ENCODE assay signal across 8 mouse cellular contexts in the genomic region with DNA sequence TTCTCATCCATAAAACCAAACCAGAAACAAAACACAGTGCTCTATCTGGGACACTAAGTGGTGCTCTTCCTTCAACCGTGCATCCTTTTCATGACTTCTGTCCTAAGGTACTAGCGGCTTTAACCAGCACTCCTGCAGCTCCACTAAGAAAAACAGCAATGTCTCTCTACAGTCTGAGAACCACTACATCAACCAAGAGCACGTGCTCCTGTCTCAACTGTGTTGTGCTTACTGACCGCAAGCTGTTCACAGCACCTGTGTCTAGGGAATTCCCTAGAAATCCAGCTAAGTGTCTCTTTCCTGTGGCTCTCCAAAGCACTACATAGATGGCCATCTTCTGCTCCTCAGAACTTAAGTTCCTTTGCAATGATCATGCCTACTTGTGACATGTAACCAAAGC. TPM values are rescaled to one million over a fixed set of nuclear protein-coding genes. Genes with fewer than 3 reads are reported as not detected.
DNase-seq lines count a peak whose midpoint lies in the region; ATAC-seq and TF ChIP-seq lines count a peak whose summit lies in the region.
"Had no signal": no experiment of that assay in that cellular context is flagged by ENCODE, and none has a peak within 500 bp of the region (broad histone marks: within the 10 kb centered on the region; RNA-seq: fewer than 3 reads in every experiment).

No protein-coding gene starts in this region.

- TF ChIP-seq CTCF in stomach, postnatal 0 days (IDR thresholded peaks at IDR 0.05; ENCODE audit: low read depth): no peak

- no peaks in the 10 kb centered on the region for H3K9me3 ChIP-seq in lung, embryonic 16.5 days (ENCODE audit: control insufficient read depth, low read length)
- no peaks in the 10 kb centered on the region for H3K9me3 ChIP-seq in forebrain, embryonic 15.5 days
- no peaks in the 10 kb centered on the region for H3K9me3 ChIP-seq in limb, embryonic 15.5 days
- no peaks in the 10 kb centered on the region for H3K9me3 ChIP-seq in stomach, postnatal 0 days (ENCODE audit: control insufficient read depth, low read length)

- peaks cover 29% of the 10 kb centered on the region for H3K4me1 ChIP-seq in lung, embryonic 16.5 days (replicated peaks; ENCODE audit: control insufficient read depth, insufficient read depth, low read length)
- peaks cover 55% of the 10 kb centered on the region for H3K4me1 ChIP-seq in forebrain, embryonic 15.5 days
- H3K4me1 ChIP-seq in limb, embryonic 15.5 days: peaks cover 36% of the 10 kb centered on the region
- H3K4me1 ChIP-seq in stomach, postnatal 0 days (replicated peaks; ENCODE audit: control insufficient read depth, insufficient read depth): no peaks in the 10 kb centered on the region; the same call in none of the 2 replicates

- no peak for DNase-seq in lung, postnatal 36 days
- DNase-seq in stomach, postnatal 0 days (ENCODE audit: low spot score): no peak
- DNase-seq in cerebellum, adult 11 months: no peak
- DNase-seq in cerebellum, adult 11-12 months: no peak
- DNase-seq: kidney, adult 11 months had no signal

- TF ChIP-seq EP300 in stomach, postnatal 0 days (optimal IDR thresholded peaks at IDR 0.05): no peak

- peak overlapping the region; percentile 65; the same call in 1 of the 2 replicates for H3K4me2 ChIP-seq in lung, embryonic 16.5 days (ENCODE audit: low read depth, low read length)
- peak overlapping the region; percentile 67 for H3K4me2 ChIP-seq in forebrain, embryonic 15.5 days (replicated peaks)
- H3K4me2 ChIP-seq in limb, embryonic 15.5 days: peak overlapping the region; percentile 61; the same call in 1 of the 2 replicates
- H3K4me2 ChIP-seq in stomach, postnatal 0 days (replicated peaks; ENCODE audit: low read depth): no peak overlapping the region

- no peaks in the 10 kb centered on the region for H3K27me3 ChIP-seq in lung, embryonic 16.5 days (ENCODE audit: control insufficient read depth, insufficient read depth, low read depth, low read length)
- H3K27me3 ChIP-seq in forebrain, embryonic 15.5 days: no peaks in the 10 kb centered on the region
- H3K27me3 ChIP-seq in limb, embryonic 15.5 days: no peaks in the 10 kb centered on the region
- H3K27me3 ChIP-seq in stomach, postnatal 0 days (ENCODE audit: control insufficient read depth, insufficient read depth, low read length): no peaks in the 10 kb centered on the region

- WGBS in lung, embryonic 16.5 days: 54% methylated on average over 4 of the region's 4 CpGs
- WGBS in forebrain, embryonic 15.5 days: 62% methylated on average over 4 of the region's 4 CpGs
- 48% methylated on average over 4 of the region's 4 CpGs for WGBS in limb, embryonic 15.5 days
- WGBS in stomach, postnatal 0 days: 44% methylated on average over 4 of the region's 4 CpGs

- no peak overlapping the region for H3K27ac ChIP-seq in lung, embryonic 16.5 days (ENCODE audit: low read length)
- peak overlapping the region; percentile 28; the same call in 1 of the 2 replicates for H3K27ac ChIP-seq in forebrain, embryonic 15.5 days (replicated peaks)
- no peak overlapping the region for H3K27ac ChIP-seq in limb, embryonic 15.5 days
- H3K27ac ChIP-seq in stomach, postnatal 0 days (replicated peaks): no peak overlapping the region

- H3K36me3 ChIP-seq in lung, embryonic 16.5 days (ENCODE audit: control insufficient read depth, insufficient read depth, low read length): peaks cover 38% of the 10 kb centered on the region
- peaks cover 46% of the 10 kb centered on the region for H3K36me3 ChIP-seq in forebrain, embryonic 15.5 days
- peaks cover 66% of the 10 kb centered on the region for H3K36me3 ChIP-seq in limb, embryonic 15.5 days
- H3K36me3 ChIP-seq in stomach, postnatal 0 days (ENCODE audit: control insufficient read depth, insufficient read depth, low read length): peaks cover 24% of the 10 kb centered on the region

- H3K4me3 ChIP-seq in lung, embryonic 16.5 days (ENCODE audit: low read length): peak overlapping the region; percentile 83; the same call in 1 of the 2 replicates
- peak overlapping the region; percentile 92 for H3K4me3 ChIP-seq in forebrain, embryonic 15.5 days
- H3K4me3 ChIP-seq in limb, embryonic 15.5 days: 0 out of 2 replicates have a peak overlapping the region, but pooled peaks have one; percentile 90
- H3K4me3 ChIP-seq in stomach, postnatal 0 days (ENCODE audit: low read depth, low read length): no peak overlapping the region

- H3K9ac ChIP-seq in lung, embryonic 16.5 days (ENCODE audit: low read length): peak overlapping the region; percentile 7; the same call in 1 of the 2 replicates
- H3K9ac ChIP-seq in forebrain, embryonic 15.5 days (replicated peaks): peak overlapping the region; percentile 32
- no peak overlapping the region; the same call in 1 of the 2 replicates for H3K9ac ChIP-seq in limb, embryonic 15.5 days
- peak overlapping the region; percentile 13; the same call in 1 of the 2 replicates for H3K9ac ChIP-seq in stomach, postnatal 0 days (ENCODE audit: low read length)

- no peak for ATAC-seq in lung, embryonic 16.5 days (ENCODE audit: low read depth)
- no peak for ATAC-seq in forebrain, embryonic 15.5 days (replicated peaks)
- no peak for ATAC-seq in limb, embryonic 15.5 days (ENCODE audit: insufficient number of reproducible peaks, low FRiP score, low TSS enrichment, low read depth)
- ATAC-seq in stomach, postnatal 0 days (ENCODE audit: low FRiP score, low TSS enrichment): no peak

RNA-seq across cellular contexts. Expression of a gene that starts 2.7 kb away (rescaled TPM):
- 141 and 144 TPM in 2 replicates for polyA plus RNA-seq in lung, embryonic 16.5 days (2015; fragmentation: Nextera tagmentation; extraction: Ambion mirVana)
- polyA plus RNA-seq in forebrain, embryonic 15.5 days (2015; fragmentation: Nextera tagmentation; extraction: Ambion mirVana): 118 and 129 TPM in 2 replicates
- polyA plus RNA-seq in limb, embryonic 15.5 days (2015; fragmentation: Nextera tagmentation; extraction: Ambion mirVana): 113 and 117 TPM in 2 replicates
- polyA plus RNA-seq in stomach, postnatal 0 days (2015; fragmentation: Nextera tagmentation; extraction: Ambion mirVana): 29.3 and 31.6 TPM in 2 replicates

RNA-seq across cellular contexts. Expression of a gene that starts 9.4 kb away (rescaled TPM):
- 90.5 and 94.0 TPM in 2 replicates for polyA plus RNA-seq in lung, embryonic 16.5 days (2015; fragmentation: Nextera tagmentation; extraction: Ambion mirVana)
- 19.1 and 21.1 TPM in 2 replicates for polyA plus RNA-seq in forebrain, embryonic 15.5 days (2015; fragmentation: Nextera tagmentation; extraction: Ambion mirVana)
- polyA plus RNA-seq in limb, embryonic 15.5 days (2015; fragmentation: Nextera tagmentation; extraction: Ambion mirVana): 109 and 110 TPM in 2 replicates
- polyA plus RNA-seq in stomach, postnatal 0 days (2015; fragmentation: Nextera tagmentation; extraction: Ambion mirVana): 46.4 and 47.9 TPM in 2 replicates

RNA-seq across cellular contexts. Expression of a gene that starts 10.4 kb away (rescaled TPM):
- polyA plus RNA-seq in lung, embryonic 16.5 days (2015; fragmentation: Nextera tagmentation; extraction: Ambion mirVana): 5.1 and 5.6 TPM in 2 replicates
- polyA plus RNA-seq in forebrain, embryonic 15.5 days (2015; fragmentation: Nextera tagmentation; extraction: Ambion mirVana): 8.4 and 9.4 TPM in 2 replicates
- 6.7 and 11.3 TPM in 2 replicates for polyA plus RNA-seq in limb, embryonic 15.5 days (2015; fragmentation: Nextera tagmentation; extraction: Ambion mirVana)
- polyA plus RNA-seq in stomach, postnatal 0 days (2015; fragmentation: Nextera tagmentation; extraction: Ambion mirVana): 11.0 and 11.4 TPM in 2 replicates

RNA-seq across cellular contexts. Expression of a gene that starts 17.5 kb away (rescaled TPM):
- polyA plus RNA-seq in lung, embryonic 16.5 days (2015; fragmentation: Nextera tagmentation; extraction: Ambion mirVana): 1.9 and 2.6 TPM in 2 replicates
- polyA plus RNA-seq in forebrain, embryonic 15.5 days (2015; fragmentation: Nextera tagmentation; extraction: Ambion mirVana): 7.7 and 11.2 TPM in 2 replicates
- polyA plus RNA-seq in limb, embryonic 15.5 days (2015; fragmentation: Nextera tagmentation; extraction: Ambion mirVana): 11.3 and 25.3 TPM in 2 replicates
- 10.0 and 12.2 TPM in 2 replicates for polyA plus RNA-seq in stomach, postnatal 0 days (2015; fragmentation: Nextera tagmentation; extraction: Ambion mirVana)

RNA-seq across cellular contexts. Expression of a gene that starts 28.6 kb away (rescaled TPM):
- polyA plus RNA-seq in lung, embryonic 16.5 days (2015; fragmentation: Nextera tagmentation; extraction: Ambion mirVana): 11.6 and 12.5 TPM in 2 replicates
- 20.1 and 23.1 TPM in 2 replicates for polyA plus RNA-seq in forebrain, embryonic 15.5 days (2015; fragmentation: Nextera tagmentation; extraction: Ambion mirVana)
- 13.9 and 14.4 TPM in 2 replicates for polyA plus RNA-seq in limb, embryonic 15.5 days (2015; fragmentation: Nextera tagmentation; extraction: Ambion mirVana)
- 6.5 and 7.2 TPM in 2 replicates for polyA plus RNA-seq in stomach, postnatal 0 days (2015; fragmentation: Nextera tagmentation; extraction: Ambion mirVana)
